Mouse (Mus musculus): Measurements from ENCODE around the gene Apol8.
A peak's percentile ranks its signal among the peaks of the same experiment; 100 is the strongest.

Gene Apol8

DNA sequence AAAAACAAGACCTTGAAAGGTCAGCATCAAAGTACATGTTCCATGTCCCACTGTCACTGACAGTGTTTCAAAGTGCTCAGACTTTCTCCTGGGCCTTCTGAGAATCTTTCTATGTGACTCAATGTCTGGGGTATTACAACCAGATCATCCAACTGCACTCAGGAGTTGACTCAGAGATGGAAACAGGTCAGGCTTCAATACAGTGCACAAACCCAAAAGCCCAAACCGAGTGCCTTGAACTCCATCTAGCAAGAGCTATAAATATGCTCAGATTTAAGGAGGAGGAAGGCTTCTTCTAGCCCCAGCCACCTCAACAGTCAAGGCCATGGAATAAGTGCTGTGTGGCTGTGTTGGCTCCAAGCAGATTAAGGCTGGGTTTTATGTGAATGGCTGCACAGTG lies 29.0 kb upstream of the Apol8 start:
- no peak for DNase-seq (ENCODE audit: low spot score)

DNA sequence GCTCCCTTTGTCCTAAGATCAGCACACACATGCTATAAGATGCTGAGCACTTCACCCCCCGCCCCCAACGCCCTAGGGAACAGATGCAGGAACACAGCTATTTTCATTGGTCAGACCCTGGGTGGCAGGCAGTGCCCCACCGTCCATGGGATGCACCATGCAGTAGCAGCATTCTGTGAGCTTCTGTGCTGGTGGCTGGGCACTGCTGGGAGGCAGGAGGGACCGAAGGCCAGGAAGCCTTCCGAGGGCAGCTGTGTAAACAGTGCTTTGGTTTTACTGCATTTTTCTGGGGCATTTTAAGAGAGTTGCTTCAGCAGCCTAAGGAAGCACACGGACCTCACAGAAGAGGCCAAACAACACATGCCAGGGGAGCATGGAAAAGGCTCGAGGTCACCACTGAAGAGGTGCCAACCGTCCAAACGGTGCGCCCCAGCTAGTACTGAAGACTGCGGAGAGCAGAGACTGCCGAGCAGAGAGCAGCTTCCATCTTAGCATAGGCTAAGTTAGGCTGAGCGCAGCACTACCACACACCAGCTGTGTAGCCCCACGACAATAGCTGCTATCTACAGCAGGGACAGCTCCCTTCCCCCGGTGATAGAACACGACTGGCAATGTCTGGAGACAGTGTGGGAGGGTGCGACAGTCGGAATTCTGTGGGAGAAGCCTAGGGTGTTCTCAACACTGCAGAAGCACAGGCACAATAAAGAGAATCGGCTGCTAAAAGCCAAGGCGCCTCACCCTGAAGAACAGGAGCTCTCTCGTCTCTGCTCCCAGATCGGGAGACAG lies 27.4 kb upstream of the Apol8 start:
- peak; percentile 70 for DNase-seq (ENCODE audit: low spot score)

DNA sequence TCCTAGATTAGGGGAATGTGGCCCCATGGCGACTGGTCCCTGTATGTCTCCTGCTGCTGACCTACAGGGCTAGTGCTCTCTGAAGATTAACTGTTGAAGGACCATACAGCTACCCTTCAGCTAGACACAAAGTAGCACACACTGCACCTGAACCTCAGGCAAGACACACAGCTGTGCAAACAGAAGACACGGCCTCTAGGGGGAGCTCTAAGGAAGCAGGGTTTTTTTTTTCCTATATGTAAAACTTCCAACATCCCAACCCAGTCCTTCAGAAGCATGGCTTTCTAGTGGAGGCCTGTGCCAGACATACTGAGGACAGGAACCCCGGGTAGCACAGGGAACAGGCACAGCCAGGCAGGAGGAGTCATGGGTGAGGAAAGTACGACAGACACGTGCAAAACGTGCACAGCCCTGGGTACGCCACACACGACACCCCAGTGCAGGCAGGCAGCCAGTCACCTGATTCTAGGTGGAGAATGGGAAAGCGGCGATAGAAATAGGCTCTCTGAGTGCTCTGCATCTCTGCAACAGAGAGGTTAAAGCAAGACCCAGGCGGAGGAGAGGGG lies 25.7 kb upstream of the Apol8 start:
- DNase-seq (ENCODE audit: low spot score): no peak

DNA sequence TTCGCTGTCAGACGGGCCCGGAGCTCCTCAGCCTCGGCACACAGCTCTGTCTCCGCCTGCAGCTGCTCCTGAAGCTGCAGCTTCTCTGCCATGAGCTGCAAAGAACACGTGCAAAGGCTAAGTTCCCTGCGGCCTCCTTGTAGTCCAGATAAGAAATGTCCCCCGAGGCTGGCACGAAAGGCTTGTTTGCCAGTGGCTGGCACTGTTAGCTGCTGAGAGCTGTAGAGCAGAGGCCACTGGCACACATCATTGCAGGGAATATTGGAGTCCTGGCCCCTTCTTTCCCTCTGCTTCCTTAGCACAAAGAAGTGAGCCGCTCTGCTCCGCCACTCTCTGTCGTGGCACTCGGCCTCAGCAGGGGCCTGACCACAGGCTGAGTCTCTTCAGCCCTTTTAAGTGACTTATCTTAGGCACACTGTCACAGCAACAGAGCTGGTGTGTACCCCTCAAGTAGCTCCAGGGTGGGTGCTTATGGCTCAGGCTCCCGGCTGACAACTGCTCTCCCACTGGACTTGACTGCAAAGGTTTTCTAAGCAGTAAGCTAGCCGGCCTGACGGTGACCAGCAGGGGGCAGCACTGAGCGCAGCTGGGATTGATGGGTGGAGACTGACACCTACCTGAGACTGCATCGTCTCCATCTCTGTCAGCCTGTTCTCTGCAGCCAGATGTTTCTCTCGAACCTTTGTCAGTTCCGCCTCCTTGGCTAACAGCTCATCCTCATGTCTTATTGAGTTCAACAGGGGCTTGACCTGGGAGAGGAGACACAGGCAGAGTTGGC lies 18.6 kb upstream of the Apol8 start:
- peak; percentile 32 for DNase-seq (ENCODE audit: low spot score)

DNA sequence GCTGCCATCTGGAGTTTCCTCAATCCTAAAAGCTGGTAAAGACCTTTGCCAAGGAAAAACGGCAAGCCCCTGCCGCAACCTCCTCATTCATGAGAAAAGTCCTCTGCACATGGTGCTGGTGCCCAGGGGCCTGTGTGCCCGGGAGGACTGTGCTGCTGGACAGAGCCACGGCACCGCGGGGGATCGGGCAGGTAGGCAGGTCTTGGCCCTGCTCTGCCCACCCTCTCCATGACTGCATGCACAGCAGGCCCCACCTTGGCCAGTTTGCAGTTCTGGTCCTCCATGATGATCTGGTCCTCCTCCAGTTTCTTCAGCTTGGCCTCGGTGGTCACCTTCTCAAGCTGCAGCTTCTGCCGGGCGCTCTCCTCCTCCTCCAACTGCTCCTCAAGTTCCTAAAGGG lies 17.5 kb upstream of the Apol8 start:
- DNase-seq (ENCODE audit: low spot score): no peak

DNA sequence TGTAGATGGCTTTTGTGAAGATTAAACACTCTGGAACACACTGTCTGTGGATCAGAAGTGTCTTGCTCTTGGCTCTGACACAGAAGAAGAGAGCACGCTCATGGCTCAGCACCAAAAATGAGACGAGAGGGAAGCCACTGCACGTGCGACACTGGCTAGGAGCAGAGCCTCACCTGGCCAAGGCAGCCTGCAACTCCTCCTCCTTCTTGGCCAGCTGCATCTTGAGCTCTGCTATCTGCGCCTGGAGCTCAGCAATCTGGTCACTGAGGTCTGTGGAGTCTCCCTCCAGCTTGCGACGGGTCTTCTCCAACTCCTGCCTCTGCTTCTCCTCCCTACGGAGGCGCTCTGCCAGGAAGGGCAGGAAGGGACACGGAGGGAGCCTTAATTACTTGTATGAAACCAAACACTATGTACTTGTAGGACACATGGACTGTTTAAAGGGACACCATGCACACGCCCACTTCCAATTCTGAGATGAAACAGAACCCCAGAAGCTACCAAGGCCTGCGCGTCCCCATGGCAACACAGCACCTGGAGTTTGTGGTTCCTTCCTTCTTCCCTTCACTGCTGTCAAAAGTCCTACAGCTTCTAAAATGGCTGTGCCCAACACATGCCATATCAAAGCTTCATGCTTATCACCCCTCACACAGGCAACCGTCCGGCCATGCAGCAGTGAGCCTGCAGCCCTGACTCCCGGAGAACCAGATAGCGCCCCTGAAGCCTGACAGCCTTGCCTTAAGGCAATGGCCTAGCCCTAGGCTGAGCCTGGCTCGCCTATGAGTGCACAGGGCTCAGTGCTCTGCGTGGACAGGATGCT lies 16.5 kb upstream of the Apol8 start:
- no peak for DNase-seq (ENCODE audit: low spot score)

DNA sequence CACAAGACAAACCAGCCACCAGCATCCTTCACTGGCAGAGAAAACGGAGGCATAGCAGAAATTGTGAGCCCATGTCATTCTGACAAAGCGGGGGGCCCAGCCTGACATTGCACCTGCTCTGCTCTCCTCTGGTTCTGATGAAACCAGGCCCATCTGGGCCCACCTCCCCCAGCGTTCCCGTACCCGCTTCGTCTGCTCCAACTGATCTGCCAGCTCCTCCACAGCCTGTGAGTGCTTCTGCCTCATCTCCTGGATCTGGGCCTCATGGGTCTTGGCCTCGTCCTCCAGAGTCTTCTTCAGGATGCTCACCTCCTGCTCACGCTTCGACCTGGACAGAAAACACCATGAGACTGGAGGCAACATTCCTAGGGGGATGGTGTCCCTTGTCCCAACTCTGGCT lies 14.1 kb upstream of the Apol8 start:
- DNase-seq (ENCODE audit: low spot score): no peak

DNA sequence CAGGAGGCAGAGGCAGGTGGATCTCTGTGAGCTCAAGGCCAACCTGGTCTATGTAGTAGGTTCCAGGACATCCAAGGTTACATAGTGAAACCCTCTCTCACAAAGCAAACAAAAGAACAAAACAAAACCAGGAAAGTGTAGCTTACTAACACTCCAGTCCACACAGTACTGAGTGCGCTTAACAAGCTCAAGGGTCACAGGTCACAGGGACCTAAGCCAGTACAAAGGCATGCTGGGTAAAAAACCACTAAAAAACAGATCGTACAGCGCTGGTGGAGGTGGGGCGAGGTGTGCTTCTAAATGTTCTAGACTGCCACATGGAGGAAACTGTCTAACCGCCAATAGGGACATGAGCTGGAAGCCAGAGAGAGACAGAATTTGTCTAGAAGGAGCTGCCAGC lies 13.5 kb upstream of the Apol8 start:
- DNase-seq (ENCODE audit: low spot score): no peak

DNA sequence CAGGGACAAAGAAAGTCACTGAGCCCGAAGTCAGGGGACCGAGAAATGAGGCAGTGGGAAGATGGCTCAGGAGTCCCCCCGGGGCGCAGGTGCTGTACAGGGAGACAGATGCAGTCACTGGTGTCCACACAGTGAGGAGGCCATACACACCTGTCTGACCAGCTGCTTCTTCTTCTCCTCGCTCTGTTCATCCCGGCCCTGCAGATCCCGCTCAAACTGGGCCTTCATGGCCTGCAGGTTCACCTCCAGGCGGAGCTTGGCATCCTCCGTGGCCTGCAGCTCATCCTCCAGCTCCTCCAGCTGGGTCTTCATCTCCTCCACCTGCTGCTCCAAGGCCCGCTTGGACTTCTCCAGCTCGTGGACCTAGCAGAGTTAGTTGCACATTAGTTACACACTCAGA lies 10.2 kb upstream of the Apol8 start:
- no peak for DNase-seq (ENCODE audit: low spot score)

DNA sequence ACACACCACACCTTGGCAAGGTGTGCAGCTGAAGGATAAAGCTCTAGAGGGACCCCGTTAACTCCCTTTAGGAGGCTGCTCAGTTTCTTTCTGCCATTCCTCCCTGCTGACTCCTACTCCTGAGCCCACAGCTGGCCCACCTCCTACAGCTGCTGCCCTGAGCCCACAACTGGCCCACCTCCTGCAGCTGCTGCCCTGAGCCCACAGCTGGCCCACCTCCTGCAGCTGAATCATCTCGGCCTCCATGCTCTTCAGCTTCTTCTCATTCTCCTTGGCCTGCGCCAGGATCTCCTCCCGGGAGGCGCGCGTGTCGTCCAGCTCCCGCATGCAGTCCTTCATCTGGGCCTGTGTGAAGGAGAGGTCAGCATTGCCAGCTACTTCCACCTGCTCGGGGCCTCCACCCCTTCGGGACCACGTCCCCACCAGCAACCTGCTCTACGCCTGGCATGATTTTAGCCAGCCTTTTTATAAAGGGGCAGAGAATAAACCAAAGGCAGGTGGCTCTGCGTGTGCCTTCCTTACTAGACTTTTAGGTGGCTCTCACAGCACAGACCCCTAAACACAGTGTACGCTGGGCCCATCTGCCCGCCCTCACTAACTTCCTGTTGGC lies 8.8 kb upstream of the Apol8 start:
- DNase-seq (ENCODE audit: low spot score): no peak

DNA sequence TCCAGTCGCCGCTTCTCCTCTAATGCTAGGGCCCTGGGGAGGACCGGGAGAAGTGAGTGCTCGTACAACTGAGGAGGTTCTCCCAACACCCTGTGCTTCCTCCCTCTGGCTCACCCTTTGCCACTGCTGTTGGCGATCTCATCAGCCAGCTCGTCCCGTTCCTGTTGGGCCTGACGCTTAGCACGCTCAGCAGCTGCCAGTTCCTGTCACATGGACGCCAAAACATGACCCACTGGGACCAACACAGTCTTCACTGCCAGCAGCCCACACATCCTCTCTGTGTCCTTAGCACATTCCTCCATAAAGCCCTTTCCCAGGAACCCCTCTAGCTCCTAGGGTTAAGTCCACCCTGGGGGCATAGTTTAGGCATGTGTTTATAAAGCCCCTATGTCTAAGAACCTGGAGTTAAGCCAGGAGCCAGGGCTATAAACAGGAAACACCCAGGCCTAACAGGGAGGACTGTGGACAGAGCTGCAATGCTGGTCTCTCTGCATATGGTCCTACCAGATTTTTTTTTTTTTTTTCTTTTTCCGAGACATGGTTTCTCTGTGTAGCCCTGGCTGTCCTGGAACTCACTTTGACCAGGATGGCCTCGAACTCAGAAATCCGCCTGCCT lies 7.7 kb upstream of the Apol8 start:
- DNase-seq (ENCODE audit: low spot score): no peak

DNA sequence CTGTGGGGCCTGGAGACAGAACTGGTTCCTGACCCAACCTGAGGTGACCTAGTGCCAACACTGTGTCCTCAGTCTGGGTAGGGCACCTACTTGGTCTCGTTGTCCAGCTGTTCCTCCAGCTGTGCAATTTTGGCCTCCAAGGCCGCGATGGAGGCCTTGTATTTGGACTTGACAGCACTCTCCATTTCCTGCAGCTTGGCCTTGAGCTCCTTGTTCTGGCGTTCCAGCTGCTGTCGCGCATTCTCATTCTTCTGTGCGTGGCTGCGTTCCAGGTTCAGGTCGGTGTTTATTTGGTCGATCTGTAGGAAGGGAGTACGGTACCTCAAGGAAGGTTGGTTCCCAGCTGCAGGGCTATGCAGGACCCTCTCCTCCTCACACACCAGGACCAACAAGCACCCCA lies 6.9 kb upstream of the Apol8 start:
- no peak for DNase-seq (ENCODE audit: low spot score)

DNA sequence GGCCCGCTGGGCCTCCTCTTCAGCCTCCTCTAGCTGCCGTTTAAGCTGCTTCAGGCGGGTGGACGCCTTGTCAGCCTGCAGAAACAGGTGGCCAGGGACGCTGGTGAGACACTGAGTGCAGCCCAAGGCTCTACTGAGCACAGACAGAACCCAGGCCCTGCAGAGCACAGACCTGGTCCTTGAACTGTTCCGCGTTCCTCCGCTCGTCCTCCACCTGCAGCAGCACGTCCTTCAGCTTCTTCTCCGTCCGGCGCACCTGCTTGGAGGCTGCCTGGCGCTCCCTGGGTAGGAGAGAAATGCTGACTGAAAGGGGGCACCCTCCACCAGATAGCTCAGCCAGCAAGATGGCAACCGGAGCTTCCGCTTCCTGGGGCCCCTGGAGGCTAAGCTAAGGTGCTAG lies 6.2 kb upstream of the Apol8 start:
- DNase-seq (ENCODE audit: low spot score): no peak

DNA sequence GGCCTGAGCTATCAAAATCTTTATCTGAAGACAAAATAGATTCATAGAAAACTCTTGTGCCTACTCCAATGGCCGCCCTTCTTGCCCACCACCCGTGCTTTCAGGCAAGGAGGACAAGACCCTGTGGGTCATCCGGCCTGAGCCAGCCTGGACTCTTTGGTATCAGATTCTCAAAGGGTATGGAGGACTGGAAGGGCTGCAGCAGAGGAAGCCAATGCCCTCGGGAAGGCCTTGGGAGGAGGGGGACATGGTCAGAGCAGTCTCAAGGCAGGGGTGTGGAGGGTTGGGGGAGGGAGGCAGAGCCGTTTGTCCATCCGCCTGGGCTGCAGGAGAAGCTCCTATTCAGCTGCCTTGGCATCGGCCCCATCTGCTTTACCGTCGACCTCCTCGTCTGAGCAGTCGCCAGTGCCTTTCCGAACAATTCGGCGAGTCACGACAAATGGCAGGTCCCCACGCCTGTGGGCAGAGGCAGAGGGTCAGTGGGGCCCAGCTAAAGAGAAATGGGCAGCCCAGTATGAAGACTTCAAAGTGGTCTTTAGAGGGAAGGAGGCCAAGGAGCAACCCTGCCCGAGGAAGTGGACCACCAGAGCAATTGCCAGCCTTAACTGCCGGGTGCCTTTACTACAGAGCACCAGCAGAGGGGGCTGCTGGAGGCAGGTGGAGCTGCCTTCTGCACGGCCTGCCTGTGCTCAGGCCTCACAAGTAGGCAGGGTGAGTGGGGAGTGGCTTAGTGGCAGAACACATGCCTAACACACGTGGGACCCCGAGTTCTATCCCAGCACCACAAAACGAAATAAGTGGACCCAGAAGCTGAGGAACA lies 5.0 kb upstream of the Apol8 start:
- DNase-seq (ENCODE audit: low spot score): no peak

DNA sequence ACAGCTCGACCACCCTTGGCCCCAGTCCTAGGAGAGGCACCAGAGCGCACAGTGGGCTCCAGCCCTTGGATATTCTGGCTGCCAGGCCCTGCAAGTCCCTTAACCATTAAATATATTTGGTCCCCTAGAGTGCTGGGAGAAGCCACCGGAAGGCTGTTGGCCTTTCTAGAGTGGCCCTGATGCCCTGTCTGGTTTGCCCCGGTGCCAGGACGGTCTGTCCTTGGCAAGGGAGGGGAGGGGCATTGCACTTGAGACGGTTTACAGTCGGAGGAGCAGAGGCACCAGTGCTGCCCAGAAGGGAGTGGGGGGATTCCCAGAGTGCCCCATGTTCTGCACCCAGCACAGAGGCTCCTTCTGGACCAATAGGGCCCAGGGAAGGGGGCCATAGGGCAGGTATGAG lies 4.3 kb upstream of the Apol8 start:
- DNase-seq (ENCODE audit: low spot score): no peak

DNA sequence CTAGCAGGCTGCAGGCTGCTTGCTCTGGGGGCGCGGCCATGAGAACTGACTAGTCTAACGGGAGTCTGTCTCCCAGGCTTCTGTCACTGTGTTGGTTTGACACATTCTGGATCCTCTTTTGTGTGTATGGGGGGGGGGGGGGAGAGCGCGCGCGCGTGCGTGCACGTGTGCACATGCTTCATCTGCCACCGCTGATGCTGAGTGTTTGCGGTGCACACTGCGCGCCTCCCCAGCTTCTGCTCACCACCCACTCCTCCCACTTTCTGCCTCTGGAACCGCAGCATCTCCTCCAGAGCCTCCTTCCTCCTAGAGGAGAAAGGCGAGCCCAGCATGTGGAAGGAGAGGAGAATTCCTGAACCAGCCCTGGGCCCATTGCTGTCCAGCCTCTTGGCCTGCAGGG lies 3.2 kb upstream of the Apol8 start:
- no peak for DNase-seq (ENCODE audit: low spot score)

DNA sequence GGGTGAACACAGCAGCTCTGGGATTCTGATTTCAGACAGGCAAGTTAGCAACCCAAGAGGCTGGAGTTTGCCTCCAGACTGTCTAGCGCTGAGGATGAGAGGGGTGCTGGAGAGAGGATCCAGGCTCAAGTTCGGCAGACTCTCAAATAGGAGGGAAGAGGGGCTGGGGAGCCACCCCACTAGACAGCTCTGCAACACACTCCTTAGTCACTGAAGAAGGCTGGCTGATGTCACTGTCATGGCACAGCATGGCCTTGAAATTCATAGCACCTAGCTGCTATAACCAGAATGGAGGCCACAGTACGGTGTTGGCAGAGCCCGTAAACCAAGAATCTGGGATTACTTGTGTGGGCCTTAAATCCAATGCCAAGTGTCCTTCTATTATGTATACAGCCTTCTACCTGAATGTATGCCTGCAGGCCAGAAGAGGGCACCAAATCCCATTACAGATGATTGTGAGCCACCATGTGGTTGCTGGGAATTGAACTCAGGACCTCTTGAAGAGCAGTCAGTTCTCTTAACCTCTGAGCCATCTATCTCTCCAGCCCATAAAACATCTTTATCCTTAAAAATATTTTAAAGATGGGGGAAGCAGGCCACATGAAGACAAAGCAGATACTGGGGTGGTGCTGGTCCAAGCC lies 903 bp upstream of the Apol8 start:
- no peak for DNase-seq (ENCODE audit: low spot score)

DNA sequence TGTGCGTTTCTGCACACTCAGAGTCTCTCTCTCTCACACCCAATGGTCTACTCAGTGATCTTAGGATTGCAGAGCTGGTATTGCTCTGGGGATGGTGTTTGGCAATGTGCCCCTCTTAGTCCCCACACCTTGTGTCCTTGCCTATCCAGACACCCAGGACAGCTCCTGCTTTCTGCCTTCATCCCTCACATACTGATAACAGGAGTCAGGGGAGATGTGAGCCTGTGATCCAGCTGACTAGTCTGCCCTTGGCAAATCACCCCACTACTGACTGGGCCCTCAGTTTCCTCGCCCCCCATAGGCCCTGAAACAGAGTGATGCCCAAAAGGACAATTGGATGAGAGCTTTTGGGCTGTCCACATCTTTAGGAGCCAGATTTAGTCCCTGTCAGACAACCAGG lies 722 bp downstream of the Apol8 start:
- no peak for DNase-seq (ENCODE audit: low spot score)

DNA sequence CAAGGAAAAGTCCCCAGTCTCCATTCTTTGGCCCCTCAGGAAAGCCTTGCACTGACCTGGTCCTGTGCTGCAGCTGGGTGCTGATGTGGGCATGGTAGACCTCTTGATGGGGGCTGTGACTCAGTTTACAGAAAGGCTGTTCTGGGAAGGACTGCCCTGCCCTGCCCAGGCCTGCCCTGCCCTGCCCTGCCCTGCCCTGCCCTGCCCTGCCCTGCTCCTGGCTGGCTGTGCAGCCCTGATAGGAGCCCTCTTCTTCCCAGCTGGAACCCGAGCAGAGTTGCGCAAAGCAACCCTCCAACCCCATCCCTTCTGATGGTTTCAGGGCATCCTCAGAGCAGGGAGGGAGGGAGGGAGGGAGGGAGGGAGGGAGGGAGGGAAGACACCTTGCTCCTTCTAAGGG lies 1.7 kb downstream of the Apol8 start:
- DNase-seq (ENCODE audit: low spot score): no peak

DNA sequence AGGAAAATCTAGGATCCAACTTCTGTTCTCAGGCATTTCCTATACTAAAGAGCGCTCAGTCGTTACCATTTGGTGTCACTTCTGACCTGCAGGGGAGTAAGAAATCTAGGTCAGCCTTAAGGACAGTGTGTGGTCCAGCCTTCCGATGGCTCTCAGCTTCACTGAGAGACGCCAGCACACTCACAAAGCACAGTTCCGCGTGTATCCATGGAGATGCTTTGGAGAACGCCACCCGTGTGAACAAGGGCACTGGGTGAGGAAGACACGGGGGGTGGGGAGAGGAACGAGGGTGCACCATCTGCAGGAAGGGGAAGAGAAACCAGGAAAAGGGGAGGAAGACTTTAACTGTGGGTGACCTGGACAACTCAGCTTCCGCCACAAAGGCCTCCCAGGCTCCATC lies 4.4 kb downstream of the Apol8 start:
- DNase-seq (ENCODE audit: low spot score): no peak

All from left cerebral cortex, adult 11 months (tissue).